Mouse (Mus musculus): Measurements from ENCODE around the gene Rasgef1a.

DNA sequence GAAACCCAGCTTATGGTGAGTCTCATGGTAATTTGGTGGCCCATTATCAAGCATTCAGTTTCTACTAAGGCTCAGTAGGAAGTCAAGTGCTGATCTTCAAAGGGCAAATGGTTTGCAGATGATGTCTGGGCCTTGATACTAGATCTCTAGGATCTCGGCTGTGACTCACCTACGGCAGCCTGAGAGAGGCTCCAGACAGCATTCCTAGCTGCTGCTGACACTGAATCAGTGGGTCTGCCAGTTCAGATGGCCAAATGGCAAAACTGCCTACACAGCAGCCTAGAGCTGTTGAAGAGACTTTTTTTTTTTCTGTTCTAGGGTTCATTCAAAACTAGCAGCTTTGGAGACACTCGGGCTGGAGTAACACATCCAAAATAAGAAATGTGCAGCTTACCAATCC is 15.8 kb downstream of the Rasgef1a start:
- TF ChIP-seq CTCF (IDR thresholded peaks at IDR 0.05; ENCODE audit: low read depth, low read length) (no peak), POLR2A (IDR thresholded peaks at IDR 0.05; ENCODE audit: borderline replicate concordance, low read depth, low read length) (no peak)

Data from bone marrow macrophage, adult 2 months (primary cell).